Mouse (Mus musculus): ENCODE data around the gene Ankrd6. TPM values are rescaled to one million over a fixed set of nuclear protein-coding genes. Genes with fewer than 3 reads are reported as not detected.

Gene Ankrd6
- total RNA-seq, 2 experiments from 2014 or later = 0.82 to 0.98 TPM

DNA sequence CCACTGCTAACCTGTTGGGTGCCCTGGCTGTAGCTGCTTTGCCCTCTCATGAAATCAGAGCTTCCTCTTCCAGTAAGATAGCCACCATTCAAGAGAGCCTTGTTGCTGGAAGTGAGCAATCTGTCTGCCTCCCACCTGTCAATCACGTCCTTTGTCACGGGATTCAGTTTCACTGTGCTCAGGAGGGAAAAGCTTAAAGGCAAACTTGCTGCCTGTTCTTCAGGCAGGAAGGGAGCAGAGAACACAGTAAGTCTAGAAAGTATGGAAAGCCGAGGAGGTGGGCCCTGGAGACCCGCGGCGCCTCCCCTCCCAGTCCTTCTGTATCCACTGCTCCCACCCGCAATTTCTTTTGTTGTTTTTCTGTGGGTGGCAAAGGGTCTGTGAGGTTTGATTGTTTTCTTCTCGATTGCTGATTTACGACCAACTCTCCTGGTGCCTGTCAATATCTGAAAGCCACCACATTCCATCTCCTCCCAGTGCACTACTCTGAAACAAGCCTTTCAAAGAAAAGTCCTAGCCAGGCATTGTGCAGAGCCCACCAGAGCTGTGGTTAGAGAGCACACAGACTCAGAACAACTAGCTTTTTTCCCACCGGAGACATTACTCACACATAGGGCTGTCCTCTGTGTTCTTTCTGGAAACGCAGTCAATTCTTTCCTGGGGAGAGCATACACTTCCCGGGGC, 87.1 kb downstream of the Ankrd6 start:
- ATAC-seq (replicated peaks; ENCODE audit: poor library complexity, severe bottlenecking) = peak; percentile 33; the same call in 1 of the 2 replicates

DNA sequence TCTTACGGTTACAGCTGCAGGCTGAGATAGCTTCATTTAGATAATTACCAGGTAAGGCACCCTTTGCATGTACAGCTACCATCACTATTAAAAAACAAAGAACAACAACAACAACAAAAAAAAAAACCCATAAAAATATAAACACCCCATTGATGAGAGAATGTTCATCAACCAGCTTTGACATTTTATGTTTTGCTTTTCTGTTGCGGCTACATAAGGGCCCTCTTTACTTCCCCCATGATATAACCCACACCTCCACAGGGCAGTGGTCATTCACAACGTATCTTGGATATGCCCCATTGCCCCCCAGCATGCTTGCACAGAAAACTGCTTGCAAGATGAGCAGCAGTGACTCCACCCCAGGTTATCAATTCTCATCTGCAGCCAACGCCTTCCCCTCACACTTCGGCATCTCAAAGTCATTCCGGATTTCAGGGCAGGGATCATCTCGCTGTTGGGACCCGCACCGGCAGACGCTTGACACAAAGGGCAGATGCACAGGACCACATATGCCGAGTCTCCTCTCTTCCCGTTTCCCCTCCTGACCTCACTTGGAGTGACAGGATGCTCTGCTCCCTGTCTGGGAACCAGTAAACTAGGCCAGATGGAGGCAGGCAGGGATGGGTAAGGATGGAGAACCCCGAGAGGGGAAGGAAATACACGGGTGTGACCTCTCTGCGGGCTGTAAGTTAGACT, 87.7 kb downstream of the Ankrd6 start:
- ATAC-seq (replicated peaks; ENCODE audit: poor library complexity, severe bottlenecking) = no peak

DNA sequence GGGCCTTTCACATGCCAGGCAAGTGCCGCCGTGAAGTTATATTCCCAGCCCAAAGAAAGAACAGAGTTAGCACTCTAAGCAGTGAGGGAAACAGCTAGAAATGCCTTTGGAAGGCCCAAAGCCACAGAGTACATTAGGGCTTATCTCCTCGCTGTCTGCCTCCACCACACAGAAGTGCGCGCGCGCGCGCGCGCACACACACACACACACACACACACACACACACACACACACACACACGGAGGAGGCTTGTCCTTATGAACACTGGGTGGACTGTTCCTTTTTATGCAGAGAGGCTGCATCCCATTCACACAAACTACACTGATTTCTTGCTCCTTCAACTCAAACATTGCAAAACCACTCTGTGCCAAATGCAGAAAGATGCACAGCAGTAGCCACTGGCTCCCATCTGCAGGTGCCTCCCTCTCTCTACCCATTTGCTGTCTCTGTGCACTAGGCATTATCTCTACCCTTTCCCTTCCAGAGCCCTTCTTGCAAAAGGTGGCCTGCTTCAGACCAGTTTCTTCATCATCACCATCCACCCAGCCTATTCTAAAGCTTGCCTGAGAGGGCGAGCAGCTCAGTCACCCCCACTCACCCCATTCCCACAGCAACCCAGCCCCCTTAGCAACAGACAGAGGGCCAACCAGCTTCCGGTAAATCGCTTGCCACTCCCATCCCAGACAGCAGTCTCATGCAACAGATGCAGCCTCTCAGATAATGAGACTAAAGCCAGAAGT, 88.5 kb downstream of the Ankrd6 start:
- ATAC-seq (replicated peaks; ENCODE audit: poor library complexity, severe bottlenecking) = peak; percentile 67

DNA sequence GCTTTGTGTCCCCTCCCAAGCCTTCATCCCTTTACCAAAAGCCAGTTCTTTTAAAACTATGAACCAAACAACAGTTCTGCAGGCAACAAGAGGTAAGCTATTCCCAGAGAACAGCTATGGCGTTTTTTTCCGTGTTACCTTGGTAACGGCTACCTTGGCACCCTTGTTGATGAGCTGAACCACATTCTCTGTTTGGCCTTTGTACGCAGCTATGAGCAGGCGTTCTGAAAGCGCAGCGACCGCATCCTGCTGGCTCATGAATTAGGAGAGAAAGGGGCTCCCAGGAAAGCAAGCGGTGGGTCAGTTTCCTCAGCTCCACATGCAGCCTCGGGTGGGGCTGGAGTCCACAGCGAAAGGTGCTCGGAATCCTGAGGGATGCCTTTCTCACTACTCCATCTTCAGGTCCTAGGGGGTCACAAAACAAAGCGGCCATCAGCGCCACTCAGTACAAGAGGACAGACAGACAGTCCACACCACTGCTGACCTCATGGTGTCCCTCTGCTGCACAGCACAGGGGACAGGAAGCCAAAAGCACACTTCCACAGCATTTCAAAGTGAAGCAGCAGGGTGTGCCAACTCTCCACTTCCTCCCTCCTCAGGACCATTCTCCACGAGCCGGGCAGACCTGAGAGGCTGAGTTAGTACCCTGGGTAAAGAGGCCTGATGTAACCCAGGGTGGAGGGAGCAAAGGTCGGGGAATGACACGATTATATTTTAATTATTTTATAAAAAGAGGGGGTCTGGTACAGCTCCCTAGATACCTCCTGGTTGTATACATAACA, 90.3 kb downstream of the Ankrd6 start:
- ATAC-seq (replicated peaks; ENCODE audit: poor library complexity, severe bottlenecking) = no peak

DNA sequence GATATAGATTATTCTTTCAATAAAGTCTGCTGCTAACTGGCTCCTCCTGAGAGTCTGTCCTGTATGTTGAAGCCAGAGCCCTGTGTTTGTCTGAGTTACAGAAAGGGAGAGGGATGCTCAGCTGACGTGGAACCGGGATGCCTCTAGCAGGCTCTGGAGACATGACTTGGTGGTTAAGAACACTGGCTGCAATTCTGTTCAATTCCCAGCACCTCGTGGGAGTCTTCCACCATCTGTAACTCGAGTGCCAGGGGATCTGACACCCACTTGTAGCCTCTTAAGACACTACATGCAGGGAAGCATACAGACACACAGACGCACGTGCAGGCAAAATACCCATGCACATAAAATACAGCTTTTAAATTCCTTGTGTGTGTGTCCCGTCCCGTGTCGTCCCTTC, 95.1 kb downstream of the Ankrd6 start:
- no peak for ATAC-seq (replicated peaks; ENCODE audit: poor library complexity, severe bottlenecking)

DNA sequence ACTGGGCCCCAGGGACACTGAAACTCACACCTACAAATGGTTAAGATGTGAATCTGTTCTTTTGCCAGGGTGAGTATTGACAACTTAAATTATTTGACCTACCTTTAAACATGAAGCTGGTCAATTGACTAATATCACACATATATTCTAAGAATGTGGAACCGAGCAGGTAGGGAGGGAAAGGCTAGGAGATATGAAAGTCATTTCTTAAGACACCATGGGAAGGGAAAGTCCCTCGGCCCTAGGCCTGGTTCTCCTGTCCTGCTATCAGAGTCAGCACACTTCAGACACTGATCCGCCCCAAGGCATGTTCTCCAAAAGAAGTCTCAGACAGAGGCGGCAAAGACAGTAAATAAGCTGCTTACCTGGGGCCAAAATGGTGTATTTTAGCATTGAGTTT, 95.7 kb downstream of the Ankrd6 start:
- ATAC-seq (replicated peaks; ENCODE audit: poor library complexity, severe bottlenecking) = no peak

DNA sequence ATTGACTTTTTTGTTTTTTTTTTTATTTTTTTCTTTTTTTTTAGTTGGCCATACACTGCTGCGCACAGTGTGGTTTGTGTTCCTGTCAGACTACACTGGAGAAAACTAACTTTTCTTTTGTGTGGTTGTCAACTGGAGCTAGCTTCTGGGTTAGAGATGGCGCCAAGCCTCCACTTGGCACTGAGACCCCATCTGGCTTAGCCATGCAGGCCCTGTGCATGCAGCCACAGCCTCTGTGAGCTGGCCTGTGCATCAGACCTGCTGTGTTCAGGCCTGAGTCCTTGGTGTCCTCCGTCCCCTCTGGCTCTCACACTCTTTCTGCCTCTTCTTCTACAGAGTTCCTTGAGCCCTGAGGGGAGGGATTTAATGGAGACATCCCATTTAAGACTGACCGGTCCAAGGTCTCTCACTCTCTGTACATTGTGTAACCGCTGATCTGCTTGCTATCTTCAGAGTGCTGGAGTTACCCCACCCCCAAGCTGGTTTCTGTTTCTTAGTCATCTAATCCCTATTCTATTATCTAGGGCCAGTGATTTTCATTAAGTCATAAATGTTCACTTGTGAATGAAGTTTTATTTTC, 96.9 kb downstream of the Ankrd6 start:
- no peak for ATAC-seq (replicated peaks; ENCODE audit: poor library complexity, severe bottlenecking)

DNA sequence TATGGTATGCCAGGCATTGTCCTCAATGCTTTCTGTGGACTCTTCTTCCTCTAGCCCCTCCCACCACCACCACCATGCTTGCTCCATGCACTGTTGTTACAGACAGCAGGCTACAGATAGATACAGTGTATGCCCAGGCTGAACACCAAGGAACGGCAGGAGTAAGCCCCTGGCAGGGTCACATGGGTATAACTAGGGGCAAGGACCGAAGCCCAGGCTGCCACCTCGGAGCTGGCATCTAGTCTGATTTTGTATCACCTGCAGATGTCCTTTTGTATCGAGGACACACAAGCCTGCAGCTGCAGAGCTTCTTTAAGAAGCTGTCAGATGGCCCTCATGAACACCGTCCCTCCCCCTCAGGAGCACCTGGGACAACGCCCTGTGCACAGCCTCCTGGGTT, 97.8 kb downstream of the Ankrd6 start:
- no peak for ATAC-seq (replicated peaks; ENCODE audit: poor library complexity, severe bottlenecking)

DNA sequence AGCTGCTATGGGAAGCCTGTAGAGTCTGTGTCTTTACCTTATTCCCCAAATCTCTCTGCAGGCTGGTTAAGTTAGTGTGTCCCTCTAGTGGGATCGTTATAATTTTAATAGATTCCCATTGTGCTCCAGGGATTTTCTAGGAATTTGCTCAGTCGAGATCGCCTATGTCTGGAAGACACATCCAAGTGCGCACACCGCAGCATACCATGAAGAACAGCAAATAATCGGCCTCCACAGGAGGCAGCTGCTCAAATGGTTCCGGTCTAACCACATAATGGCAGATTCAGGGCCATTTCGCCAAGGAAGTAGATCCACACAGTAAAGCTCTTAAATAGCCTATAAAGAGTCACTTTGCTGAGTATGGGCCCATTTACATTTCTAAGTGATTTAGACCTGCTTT, 98.3 kb downstream of the Ankrd6 start:
- no peak for ATAC-seq (replicated peaks; ENCODE audit: poor library complexity, severe bottlenecking)

DNA sequence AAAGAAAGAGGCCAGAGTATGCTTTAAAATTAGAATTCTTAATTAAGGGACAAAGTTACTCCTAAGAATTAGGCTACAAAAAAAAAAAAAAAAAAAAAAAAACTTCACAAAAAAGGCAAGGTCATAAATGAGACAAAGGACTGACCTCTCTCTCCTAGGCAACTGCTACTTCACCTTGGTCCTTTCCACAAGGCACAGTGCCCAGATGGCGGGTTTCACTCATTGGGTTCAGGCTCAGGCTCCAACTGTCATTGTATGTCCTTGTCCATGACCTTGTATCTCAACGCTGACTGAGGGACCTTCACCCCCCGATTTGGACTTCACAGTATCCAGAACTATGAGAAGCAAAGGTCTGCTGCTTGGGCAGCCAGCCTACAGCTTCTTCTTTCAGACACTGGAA, 112.2 kb downstream of the Ankrd6 start:
- ATAC-seq (replicated peaks; ENCODE audit: poor library complexity, severe bottlenecking) = no peak

DNA sequence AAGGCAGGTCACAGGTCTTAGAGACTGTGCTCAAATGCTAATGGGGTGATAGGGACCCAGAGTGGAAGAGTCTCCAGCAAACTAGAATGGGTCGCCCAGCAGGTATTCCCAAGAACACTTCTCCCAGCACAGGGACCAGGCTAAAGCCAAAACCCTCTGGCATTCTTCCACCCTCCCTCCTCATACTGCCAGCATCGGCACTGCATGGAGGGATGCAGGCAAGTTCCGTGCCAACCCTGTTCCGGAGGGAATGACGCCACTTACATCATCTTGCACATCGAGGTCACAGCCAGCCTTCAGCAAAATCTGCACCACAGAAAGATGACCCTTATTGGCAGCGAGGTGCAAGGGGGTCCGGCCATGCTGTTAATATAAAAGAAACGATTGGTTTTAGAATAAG, 114.6 kb downstream of the Ankrd6 start:
- ATAC-seq (replicated peaks; ENCODE audit: poor library complexity, severe bottlenecking) = no peak

DNA sequence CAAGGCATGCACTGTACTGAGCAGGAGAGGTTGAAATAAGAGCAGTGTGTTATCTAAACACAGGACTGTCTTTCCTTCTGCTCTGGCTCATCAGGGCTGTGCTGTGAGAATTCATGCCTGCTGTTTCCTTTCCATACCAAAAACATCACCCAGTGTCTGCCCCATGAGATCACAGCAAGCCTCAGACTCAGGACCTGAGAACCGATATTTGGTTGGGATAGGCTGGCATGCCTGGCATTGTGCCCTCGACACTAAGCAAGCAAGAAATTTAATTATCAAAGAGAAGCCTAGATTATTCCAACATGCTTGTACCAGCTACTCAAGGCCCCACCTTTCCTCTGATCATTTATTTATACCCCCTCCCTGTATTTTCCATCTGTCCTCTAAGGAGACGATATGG, 116.1 kb downstream of the Ankrd6 start:
- ATAC-seq (replicated peaks; ENCODE audit: poor library complexity, severe bottlenecking) = no peak

DNA sequence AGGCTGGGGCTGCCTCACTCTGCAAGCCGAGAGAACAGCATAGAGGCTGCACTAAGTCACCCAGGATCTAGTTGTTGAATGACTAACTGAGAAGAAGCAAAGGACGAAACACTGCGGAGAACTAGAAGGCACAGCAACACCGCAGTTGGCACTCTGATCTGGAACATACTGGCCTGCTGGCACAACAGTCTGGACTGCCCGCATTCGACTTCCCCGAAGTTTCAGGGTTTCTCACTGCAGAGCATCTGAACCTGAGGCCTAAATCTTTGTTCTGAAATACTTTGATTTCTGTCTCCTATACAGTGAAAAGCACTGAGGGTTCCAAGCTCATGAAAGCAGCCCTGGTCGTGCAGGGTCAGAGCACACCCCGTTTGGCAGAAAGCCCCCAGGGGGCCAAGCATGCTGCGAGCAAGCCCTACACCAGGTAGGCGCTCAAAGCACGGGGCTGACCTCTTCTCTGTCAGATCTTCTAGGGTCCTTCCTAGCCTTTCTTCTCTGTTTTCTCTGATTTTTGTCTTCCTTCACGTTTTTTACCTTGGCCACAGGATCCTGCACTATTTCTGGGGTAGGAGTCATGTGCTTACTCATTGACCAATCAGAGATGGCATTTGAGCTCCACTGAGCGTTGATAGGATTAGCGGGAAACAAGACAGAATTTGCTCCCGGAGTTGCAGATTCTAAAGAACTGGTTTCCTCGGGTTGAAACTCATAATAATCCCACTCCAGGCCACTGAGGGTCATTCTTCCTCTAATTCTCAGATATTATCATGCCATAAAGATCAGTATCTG, 117.0 kb downstream of the Ankrd6 start:
- peak; percentile 70 for ATAC-seq (replicated peaks; ENCODE audit: poor library complexity, severe bottlenecking)

DNA sequence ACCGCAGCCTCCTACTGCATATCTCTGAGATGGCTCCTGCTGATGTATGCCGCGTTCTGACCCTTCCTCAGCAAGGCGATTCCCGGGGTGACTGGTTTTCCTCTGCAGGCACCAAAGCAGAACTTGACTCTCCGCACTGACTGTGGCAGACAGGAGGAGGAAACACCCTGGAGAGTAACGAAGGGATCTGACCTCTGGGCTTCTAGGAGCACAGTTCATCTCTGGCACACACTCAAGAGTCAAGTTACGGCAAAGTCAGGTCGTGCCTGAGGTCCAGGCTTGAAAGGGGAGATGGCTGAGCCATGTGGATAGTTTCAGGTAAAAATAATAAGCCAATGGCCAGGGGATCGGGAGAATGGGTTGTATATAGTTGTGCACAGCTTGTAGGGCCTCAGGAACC, 121.3 kb downstream of the Ankrd6 start:
- no peak for ATAC-seq (replicated peaks; ENCODE audit: poor library complexity, severe bottlenecking)

DNA sequence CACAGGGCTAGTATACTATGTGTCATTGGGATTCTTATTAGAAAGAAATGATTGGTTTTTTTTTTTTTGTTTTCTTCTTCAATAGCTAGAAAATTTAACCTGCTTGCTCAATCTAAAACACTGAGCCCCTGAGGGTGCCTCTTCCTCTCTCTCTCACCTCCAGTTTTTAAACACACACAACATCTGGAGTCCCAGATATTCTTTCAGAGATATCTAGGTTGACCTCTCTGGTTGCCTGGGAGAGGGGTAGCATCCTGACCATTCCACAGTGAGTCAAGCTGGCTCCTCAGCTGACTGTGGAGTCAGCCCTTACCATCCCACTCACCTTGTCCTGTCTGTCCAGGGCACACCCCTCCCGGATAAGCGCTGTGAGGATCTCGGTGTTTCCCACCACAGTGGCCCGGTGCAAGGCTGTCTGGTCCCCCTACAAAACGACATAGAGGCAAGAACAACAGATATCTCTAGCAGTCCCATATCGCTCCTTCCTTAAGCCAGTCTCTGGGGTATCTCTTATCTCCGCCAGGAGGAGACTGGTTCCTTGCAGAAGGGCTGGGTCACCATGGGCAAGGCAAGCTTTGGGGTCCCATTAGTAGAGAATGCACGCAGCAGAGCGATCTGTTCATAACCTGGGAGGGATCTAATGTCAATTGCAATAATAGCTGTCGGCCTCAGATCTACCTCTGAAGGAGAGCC, 122.1 kb downstream of the Ankrd6 start:
- no peak for ATAC-seq (replicated peaks; ENCODE audit: poor library complexity, severe bottlenecking)

DNA sequence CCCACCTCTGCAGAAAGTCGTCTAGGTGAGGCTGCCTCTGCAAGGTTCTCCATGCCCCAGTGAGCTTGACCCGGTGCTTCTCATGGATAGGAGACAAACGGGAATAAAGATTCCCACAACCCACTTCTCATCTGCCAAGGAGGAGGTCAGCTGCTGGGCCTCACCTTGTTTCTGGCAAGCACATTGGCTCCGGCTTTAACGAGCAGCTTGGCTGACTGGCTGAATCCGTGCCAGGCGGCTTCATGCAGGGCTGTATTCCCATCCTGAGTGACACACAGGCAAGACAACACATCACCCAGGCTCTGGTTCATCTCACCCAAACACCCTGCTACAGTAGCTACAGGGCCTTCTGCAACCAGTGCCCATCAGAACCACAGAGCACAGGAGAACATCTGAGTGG, 123.7 kb downstream of the Ankrd6 start:
- no peak for ATAC-seq (replicated peaks; ENCODE audit: poor library complexity, severe bottlenecking)

DNA sequence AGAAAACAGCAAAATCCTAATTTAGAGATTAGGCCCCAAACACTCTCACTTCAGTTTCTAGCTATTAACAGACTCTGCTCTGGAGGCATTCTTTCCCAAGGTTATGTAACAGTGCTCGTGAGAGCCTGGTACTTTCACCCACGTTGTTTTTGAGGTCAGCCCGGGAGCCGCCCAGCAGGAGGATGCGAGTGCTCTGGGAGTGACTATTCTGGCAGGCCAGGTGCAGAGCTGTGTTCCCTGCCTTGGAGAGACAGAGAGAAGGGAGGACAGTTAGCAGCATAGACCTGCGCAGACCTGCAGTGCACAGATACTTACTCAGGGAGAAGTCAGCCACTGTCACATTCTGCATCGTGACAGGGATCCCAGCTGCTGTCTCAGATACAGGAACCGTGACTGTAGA, 126.4 kb downstream of the Ankrd6 start:
- no peak for ATAC-seq (replicated peaks; ENCODE audit: poor library complexity, severe bottlenecking)

DNA sequence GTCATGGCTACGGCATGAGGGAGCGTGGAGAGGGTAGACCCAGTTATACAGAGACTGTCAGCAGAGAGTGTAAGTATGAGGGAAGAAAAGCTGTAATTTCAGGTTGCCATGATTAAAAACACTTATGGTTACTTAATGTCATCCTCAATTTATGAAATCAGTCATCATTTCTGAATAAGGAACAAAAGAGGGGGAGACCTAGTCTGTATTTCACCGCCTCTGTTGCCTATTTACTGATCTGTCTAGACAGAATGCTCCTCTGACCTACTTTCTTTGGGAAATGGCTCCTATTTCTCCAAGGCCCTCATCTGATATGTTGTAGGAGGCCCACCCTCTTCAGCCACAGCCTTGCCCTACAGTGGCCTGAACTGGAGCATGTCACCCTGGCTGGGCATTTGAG, 130.0 kb downstream of the Ankrd6 start:
- no peak for ATAC-seq (replicated peaks; ENCODE audit: poor library complexity, severe bottlenecking)

DNA sequence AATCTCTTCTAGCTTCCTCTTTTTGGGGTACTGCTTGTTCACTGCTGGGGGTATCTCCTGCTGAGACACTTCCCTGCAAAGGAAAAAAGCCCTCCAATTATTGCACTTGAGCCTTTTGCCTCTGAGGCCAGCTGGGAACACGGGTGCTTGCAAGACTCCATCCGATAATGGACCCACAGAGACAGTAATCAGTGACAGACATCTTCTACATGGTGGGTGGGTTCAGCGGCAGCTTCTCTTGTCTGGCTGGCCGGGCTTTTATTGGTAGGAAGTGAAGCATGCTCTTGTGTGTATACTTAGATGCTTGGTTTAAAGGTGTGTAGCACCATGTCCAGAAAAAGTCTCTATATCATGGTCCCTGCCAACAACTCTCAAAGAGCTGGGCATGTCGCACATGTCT, 133.2 kb downstream of the Ankrd6 start:
- ATAC-seq (replicated peaks; ENCODE audit: poor library complexity, severe bottlenecking) = no peak

Measured in granulocyte monocyte progenitor cell, adult 5-6 weeks (primary cell).